Mouse (Mus musculus) neural tube, embryonic 11.5 days (tissue): ENCODE results near the gene Bmi1. TPM values are rescaled to one million over a fixed set of nuclear protein-coding genes. Genes with fewer than 3 reads are reported as not detected.
A peak's percentile ranks its signal among the peaks of the same experiment; 100 is the strongest.

Experiments used
- ATAC-seq: fragments of 200-750 bp; cut with Nextera tagmentation; 2 replicates; pipeline ENCODE4 v1.8.0; 2017; ENCODE audit warnings: moderate number of reproducible peaks, mild to moderate bottlenecking, moderate TSS enrichment, moderate library complexity; ENCODE audit not compliant: insufficient read depth, low FRiP score, low TSS enrichment
- DNase-seq: peaks from one replicate; pipeline ENCODE4 v3.0.0-alpha.2; 2015; ENCODE audit warnings: low spot score
- H3K27ac ChIP-seq: fragments of 300-500 bp; sonication (generic); 2 replicates; pipeline ENCODE4 v1.5.1; 2014; ENCODE audit warnings: low read depth, mild to moderate bottlenecking, low read length
- H3K27me3 ChIP-seq: fragments of 300-500 bp; sonication (generic); 2 replicates; pipeline ENCODE4 v1.6.1; 2014; ENCODE audit warnings: mild to moderate bottlenecking, low read length, mixed read lengths; ENCODE audit not compliant: control insufficient read depth, insufficient read depth
- H3K36me3 ChIP-seq: fragments of 300-500 bp; sonication (generic); 2 replicates; pipeline ENCODE4 v1.6.1; 2014; ENCODE audit warnings: mild to moderate bottlenecking, low read length, moderate library complexity, mixed read lengths; ENCODE audit not compliant: control insufficient read depth, insufficient read depth
- H3K4me1 ChIP-seq: fragments of 300-500 bp; sonication (generic); 2 replicates; pipeline ENCODE4 v1.6.1; 2014; ENCODE audit warnings: low read length, mixed read lengths; ENCODE audit not compliant: control insufficient read depth, insufficient read depth
- H3K4me2 ChIP-seq: fragments of 300-500 bp; sonication (generic); 2 replicates; pipeline ENCODE4 v1.6.1; 2014; ENCODE audit warnings: low read depth, mild to moderate bottlenecking, moderate library complexity
- H3K4me3 ChIP-seq: fragments of 300-500 bp; sonication (generic); 2 replicates; pipeline ENCODE4 v1.5.1; 2014; ENCODE audit warnings: low read depth, low read length
- H3K9ac ChIP-seq: fragments of 300-500 bp; sonication (generic); 2 replicates; pipeline ENCODE4 v1.6.1; 2014; ENCODE audit warnings: mild to moderate bottlenecking, low read length
- H3K9me3 ChIP-seq: fragments of 300-500 bp; sonication (generic); 2 replicates; pipeline ENCODE4 v1.6.1; 2016; ENCODE audit warnings: low read length; ENCODE audit not compliant: control insufficient read depth
- WGBS: fragments of 180-500 bp; shearing (Covaris S2); extraction: QIAGEN DNeasy Blood & Tissue Kit; methylation state at CpG from one replicate; pipeline ENCODE4 v1.1.7; 2014; 5-methylcytosine and 5-hydroxymethylcytosine counted together
- polyA plus RNA-seq: library from polyadenylated mRNA; unstranded; fragments of >200 nt; fragmentation: Nextera tagmentation; extraction: Ambion mirVana; gene quantifications from 2 replicates; pipeline ENCODE4 v1.2.1, GENCODE M21; 2014

Gene Bmi1
- polyA plus RNA-seq, 1 experiment from 2014 or later: 43.8 TPM

DNA sequence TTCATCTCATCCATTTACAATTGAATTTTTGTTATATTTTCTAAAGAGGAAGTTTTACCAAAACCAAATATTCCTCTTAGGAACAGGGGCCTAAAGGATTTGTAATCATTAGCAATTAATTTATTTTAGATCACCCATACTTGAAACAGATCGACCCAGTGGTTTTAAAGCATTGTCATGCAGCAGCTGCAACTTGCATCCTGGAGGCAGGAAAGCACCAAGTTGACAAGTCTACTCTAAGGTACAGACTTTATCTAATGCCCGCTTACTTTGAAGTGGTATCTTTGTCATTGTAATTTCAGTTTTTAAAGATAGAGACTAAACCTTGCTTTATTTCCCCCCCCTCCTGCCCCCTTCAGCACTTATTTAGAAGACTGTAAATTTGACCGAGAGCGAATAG, 3.1 kb upstream of the Bmi1 start:
- Histone ChIP-seq H3K27me3 (peaks cover 4% of the 10 kb centered on the region), H3K36me3 (no peaks in the 10 kb centered on the region), H3K4me1 (peaks cover 8% of the 10 kb centered on the region; the same call in 1 of the 2 replicates), H3K9ac (no peak overlapping the region), H3K4me2 (no peak overlapping the region), H3K9me3 (no peaks in the 10 kb centered on the region), H3K4me3 (no peak overlapping the region), H3K27ac (no peak overlapping the region)
- WGBS: 18% methylated on average over 4 of the region's 4 CpGs
- DNase-seq (no peak), ATAC-seq (no peak)

DNA sequence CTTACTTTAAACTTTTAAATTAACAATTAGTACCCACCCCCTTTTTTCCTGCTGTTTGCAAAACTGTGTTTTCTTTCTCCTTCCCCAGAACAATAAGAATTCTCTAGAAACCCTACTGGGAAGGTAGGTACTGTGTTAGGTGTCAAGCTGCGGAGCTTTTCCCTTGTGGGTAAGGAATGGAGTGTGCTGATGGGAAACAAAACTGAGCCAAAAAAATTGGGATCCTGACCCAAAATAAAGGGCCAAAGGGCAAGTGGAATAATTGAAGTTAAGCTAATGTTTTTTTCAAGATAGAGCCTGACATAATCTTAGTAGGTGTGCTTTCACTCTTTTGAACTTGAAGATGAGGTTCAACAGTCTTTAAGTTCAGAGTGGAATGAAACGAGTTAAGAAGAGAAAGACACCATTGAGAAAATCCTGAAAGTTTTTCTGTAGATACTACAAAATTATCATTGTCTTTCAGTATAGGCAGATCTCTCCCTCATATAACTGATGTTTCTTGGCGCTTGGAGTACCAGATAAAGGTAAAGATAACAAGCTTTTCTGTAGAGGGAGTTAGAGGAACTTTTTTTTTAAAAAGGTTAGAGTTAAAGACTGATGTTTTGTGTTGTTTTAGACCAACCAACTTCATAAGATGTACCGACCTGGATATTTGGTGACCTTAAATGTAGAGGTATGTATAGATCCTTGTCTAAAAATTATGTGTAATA, 2.5 kb upstream of the Bmi1 start:
- Histone ChIP-seq H3K27ac (no peak overlapping the region), H3K9ac (no peak overlapping the region), H3K4me2 (no peak overlapping the region), H3K4me3 (no peak overlapping the region), H3K9me3 (no peaks in the 10 kb centered on the region), H3K27me3 (peaks cover 8% of the 10 kb centered on the region), H3K4me1 (peaks cover 8% of the 10 kb centered on the region; the same call in 1 of the 2 replicates), H3K36me3 (no peaks in the 10 kb centered on the region)
- no peak for DNase-seq
- WGBS: 26% methylated on average over 4 of the region's 4 CpGs
- ATAC-seq: no peak

DNA sequence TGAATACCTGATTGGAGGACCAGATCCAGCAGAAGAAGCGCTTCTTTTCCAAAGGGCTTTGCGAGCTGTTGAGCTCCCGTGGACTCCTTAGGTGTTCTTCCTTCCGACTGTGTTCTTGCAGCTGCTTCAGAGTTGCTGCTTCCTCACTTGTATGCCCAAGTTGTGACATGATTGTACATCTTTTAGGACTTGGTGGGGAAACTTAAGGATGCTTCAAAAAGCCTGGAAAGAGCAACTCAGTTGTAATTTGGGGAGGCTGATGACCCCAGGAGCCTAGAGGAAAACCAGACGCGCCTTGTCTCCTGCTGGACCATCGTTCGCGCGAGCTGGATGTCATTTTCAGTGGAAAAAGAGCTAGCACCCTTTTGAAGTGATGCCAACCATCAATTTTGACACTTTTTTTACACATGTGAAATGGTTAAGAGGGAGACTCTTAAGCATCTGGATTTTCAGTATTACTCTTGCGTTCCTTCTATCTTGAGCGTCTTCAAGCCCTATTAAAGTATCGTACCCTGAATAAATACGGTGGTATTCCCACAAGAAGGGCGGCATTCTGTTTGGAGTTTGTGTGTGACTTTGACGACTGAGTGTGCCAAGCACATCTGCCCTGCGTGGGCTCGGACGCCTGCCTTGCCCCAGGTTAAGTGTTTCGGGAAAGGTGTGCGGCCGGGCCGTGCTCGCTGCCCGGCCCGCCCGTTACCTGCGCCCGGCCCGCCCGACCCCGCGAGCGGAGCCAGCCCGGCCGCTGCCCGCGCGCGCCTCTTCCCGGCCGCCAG, 949 bp upstream of the Bmi1 start:
- H3K4me1 ChIP-seq: peaks cover 14% of the 10 kb centered on the region
- H3K27ac ChIP-seq: peak overlapping the region; percentile 98; the same call in 1 of the 2 replicates
- H3K4me3 ChIP-seq: peak overlapping the region; percentile 90
- DNase-seq: peak; percentile 60
- peaks cover 21% of the 10 kb centered on the region for H3K27me3 ChIP-seq
- H3K9ac ChIP-seq: peak overlapping the region; percentile 97
- no peak for ATAC-seq
- H3K36me3 ChIP-seq: no peaks in the 10 kb centered on the region
- H3K9me3 ChIP-seq: no peaks in the 10 kb centered on the region
- under 1% methylated on average over 42 of the region's 42 CpGs for WGBS
- peak overlapping the region; percentile 90 for H3K4me2 ChIP-seq

DNA sequence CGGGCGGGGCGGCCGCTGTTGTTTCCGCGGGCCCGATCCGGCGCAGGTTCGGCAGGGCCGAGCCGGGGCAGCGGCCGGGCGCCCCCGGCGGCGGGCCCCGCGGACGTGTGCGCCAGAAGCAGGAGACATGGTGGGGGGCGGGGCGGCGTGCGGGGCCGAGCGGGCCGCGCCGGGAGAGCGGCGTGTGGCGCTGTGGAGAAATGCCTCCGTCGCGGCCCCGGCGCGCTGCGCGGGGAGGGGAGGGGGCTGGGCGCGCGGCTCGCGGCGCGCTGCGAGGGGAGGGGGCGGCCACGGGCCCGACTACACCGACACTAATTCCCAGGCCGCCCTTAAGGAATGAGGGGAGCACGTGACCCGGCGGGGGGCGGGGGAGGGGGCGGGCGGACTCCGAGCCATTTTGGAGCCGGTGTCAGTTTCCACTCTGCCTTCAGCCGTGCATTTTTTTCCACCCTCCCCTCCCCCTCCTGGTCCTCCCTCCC, 322 bp upstream of the Bmi1 start:
- Histone ChIP-seq H3K9ac (peak overlapping the region; percentile 97), H3K27me3 (peaks cover 25% of the 10 kb centered on the region), H3K4me1 (peaks cover 18% of the 10 kb centered on the region), H3K27ac (peak overlapping the region; percentile 98), H3K4me3 (peak overlapping the region; percentile 90), H3K9me3 (no peaks in the 10 kb centered on the region), H3K4me2 (peak overlapping the region; percentile 90), H3K36me3 (no peaks in the 10 kb centered on the region)
- ATAC-seq: peak; percentile 90
- peak; percentile 90 for DNase-seq
- 2% methylated on average over 10 of the region's 64 CpGs for WGBS

DNA sequence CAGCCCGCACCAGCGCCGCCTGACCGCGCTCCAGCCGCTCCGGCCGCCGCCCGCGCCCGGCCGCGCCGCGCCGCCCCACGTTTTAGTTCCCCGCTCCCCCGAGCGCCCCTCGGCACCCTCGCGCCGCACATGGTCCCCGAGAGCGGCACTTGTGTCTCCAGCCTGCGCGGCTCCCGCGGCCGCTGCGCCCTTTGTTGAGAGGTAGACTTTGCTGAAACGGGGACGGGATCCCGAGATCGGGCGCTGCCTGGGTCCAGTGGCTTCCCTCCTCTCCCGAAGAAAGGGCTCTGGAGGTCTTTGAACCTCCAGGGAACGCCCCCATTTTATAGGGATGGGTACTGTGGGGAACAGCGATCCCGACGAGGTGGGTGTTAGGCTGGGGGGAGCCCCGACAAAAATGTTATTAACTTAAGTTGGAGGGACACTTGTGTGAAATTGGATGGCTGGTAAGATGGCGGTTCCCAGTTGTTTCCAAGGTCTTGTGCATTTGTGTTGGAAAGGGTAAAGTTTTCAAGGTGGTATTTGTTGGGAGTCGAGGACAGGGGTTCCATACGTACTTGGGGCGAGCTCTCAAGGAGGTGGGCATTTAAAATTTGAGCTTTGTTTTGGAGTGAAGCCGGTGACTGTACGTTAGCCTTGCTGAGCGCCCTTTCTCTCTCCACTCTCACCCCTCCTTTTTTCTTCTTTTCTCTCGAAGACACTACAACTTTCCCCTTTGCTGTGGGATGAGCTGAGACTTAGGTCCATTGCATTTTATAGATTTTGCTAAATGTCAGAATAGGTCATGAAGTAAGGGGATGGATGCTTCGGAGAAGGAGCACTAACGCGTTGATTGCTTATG, 1.0 kb downstream of the Bmi1 start:
- H3K4me3 ChIP-seq: peak overlapping the region; percentile 90
- DNase-seq: peak; percentile 76
- WGBS: 0% methylated on average over 38 of the region's 55 CpGs
- no peaks in the 10 kb centered on the region for H3K9me3 ChIP-seq
- H3K4me1 ChIP-seq: peaks cover 18% of the 10 kb centered on the region
- H3K36me3 ChIP-seq: no peaks in the 10 kb centered on the region
- H3K9ac ChIP-seq: peak overlapping the region; percentile 97
- peak; percentile 12 for ATAC-seq
- H3K27ac ChIP-seq: peak overlapping the region; percentile 98
- H3K27me3 ChIP-seq: peaks cover 33% of the 10 kb centered on the region
- peak overlapping the region; percentile 90 for H3K4me2 ChIP-seq

DNA sequence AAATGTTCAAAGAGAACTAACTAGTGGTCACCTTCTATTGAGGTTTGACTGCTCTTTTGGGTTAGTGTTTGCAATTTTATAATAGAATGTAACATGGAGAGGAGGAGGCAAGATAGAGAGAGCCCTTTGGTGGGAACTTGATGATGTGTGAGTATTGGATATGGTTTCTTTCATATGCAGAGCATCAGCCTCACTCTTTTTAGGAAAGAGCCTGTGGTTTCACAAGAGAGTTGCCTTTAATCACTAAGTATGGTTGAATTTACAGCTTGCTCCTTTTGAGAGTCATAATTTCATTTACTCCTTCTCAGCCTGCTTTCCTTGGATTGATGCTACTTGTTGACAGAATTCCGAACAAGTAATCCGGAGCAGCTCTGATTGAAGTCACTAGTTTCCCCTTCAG, 2.9 kb downstream of the Bmi1 start:
- peaks cover 37% of the 10 kb centered on the region for H3K27me3 ChIP-seq
- no peak overlapping the region for H3K4me3 ChIP-seq
- no peak overlapping the region for H3K4me2 ChIP-seq
- H3K36me3 ChIP-seq: no peaks in the 10 kb centered on the region
- 9% methylated on average over 2 of the region's 2 CpGs for WGBS
- peaks cover 18% of the 10 kb centered on the region for H3K4me1 ChIP-seq
- ATAC-seq: no peak
- no peak overlapping the region for H3K27ac ChIP-seq
- H3K9ac ChIP-seq: no peak overlapping the region
- DNase-seq: no peak
- no peaks in the 10 kb centered on the region for H3K9me3 ChIP-seq

DNA sequence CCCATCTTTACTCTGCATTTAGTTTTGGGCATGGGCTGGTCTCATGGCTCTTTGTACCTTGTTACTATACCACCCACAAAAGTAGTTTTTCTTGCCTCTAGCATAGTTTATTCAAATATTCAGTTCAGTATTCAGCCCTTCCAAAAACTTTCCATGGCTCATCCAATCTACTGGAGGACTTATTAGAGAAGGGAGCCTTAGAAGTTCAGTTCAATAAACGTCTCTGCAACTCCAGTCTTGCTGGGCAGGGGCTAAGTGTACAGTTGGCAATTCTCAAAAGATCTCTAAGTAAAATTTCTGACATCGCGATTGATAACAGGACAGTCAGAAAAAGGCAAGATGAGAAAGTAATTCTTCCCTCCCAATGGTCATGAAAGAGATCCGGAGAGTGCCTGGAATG, 3.7 kb downstream of the Bmi1 start:
- H3K9me3 ChIP-seq: no peaks in the 10 kb centered on the region
- 0% methylated on average over 4 of the region's 4 CpGs for WGBS
- no peak overlapping the region for H3K27ac ChIP-seq
- DNase-seq (no peak), ATAC-seq (no peak)
- peak overlapping the region; percentile 62 for H3K4me2 ChIP-seq
- H3K4me1 ChIP-seq: peaks cover 18% of the 10 kb centered on the region
- H3K4me3 ChIP-seq: peak overlapping the region; percentile 19
- no peak overlapping the region for H3K9ac ChIP-seq
- H3K27me3 ChIP-seq: peaks cover 37% of the 10 kb centered on the region
- H3K36me3 ChIP-seq: no peaks in the 10 kb centered on the region

DNA sequence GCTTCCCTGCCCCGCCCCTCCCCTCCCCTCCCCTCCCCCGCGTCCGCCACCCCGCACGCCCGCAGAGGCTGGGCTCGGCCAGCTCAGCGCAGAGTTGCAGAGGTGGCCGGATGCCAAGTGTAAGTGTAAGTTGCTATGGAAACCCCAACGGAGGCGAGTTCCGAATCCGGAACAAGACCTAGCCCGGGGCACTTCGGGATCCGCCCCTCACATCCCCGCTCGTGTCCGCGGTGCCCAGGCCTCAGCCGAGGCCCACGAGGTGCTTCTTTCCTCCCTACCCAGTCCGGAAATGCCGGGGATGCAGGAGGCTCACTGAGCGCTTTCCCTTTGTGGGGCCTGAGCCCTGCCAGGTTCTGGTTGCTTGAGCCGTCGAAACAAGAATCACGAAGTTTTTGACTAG, 4.1 kb downstream of the Bmi1 start:
- H3K4me3 ChIP-seq: peak overlapping the region; percentile 19
- no peak for ATAC-seq
- H3K27ac ChIP-seq: no peak overlapping the region
- DNase-seq: peak; percentile 55
- peaks cover 36% of the 10 kb centered on the region for H3K27me3 ChIP-seq
- no peaks in the 10 kb centered on the region for H3K9me3 ChIP-seq
- H3K36me3 ChIP-seq: no peaks in the 10 kb centered on the region
- H3K4me1 ChIP-seq: peaks cover 14% of the 10 kb centered on the region
- 0% methylated on average over 27 of the region's 29 CpGs for WGBS
- H3K9ac ChIP-seq: peak overlapping the region; percentile 29; the same call in 1 of the 2 replicates
- peak overlapping the region; percentile 62 for H3K4me2 ChIP-seq
